ENCODE assay signal across 18 mouse cellular contexts in the genomic region with DNA sequence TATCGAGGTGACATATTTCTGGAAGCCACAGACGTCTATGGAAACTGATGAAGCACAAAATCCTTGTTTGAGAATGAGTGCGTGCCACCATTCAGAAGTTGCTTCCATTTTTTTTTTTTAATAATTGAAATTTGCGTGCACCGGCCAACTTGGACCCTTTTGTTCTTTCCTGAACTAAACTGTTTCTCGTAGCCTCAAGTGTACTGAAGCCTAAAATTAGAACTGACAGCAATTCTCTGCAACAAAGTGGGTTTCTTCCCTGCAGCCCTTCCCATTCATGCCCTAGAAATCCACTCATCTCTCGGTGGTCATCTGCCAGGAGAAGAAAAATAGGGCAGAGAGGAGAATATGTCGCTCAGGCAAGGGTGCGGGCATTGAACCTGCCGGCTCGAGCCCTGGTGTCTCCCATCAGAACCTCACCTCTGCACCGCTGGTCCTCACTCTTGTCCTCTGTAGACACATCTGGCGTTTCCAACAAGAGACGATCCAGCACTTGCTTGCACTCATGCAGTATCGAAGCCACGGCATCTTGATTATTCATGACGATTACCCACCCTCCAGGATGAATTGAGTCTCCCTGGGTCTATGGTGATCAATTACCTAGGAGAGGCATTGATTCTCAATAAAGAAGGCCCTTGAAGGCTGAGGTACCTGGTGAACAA. TPM values are rescaled to one million over a fixed set of nuclear protein-coding genes. Genes with fewer than 3 reads are reported as not detected.
DNase-seq lines count a peak whose midpoint lies in the region; ATAC-seq and TF ChIP-seq lines count a peak whose summit lies in the region.
"Had no signal": no experiment of that assay in that cellular context is flagged by ENCODE, and none has a peak within 500 bp of the region (broad histone marks: within the 10 kb centered on the region; RNA-seq: fewer than 3 reads in every experiment).

No protein-coding gene starts in this region.

- H3K4me3 ChIP-seq in embryonic facial prominence, embryonic 11.5 days (ENCODE audit: low read depth, low read length), result no peak overlapping the region
- H3K4me3 ChIP-seq in embryonic facial prominence, embryonic 10.5 days, result no peak overlapping the region
- H3K4me3 ChIP-seq in forebrain, embryonic 14.5 days (ENCODE audit: low read depth, low read length), result no peak overlapping the region
- H3K4me3 ChIP-seq in hindbrain, postnatal 0 days (ENCODE audit: low read length), result no peak overlapping the region
- no peak overlapping the region for H3K4me3 ChIP-seq in neural tube, embryonic 14.5 days (ENCODE audit: low read depth, low read length)
- H3K4me3 ChIP-seq: embryonic facial prominence, embryonic 15.5 days; heart, embryonic 13.5 days; limb, embryonic 10.5 days; liver, embryonic 13.5 days had no signal

- peak; percentile 29; the same call in 1 of the 2 replicates for ATAC-seq in embryonic facial prominence, embryonic 11.5 days (replicated peaks; ENCODE audit: insufficient number of reproducible peaks, low FRiP score, low TSS enrichment, low read depth)
- ATAC-seq in forebrain, embryonic 14.5 days, result no peak
- no peak for ATAC-seq in hindbrain, postnatal 0 days
- ATAC-seq in neural tube, embryonic 14.5 days (ENCODE audit: low read depth), result peak; percentile 59; the same call in 1 of the 2 replicates

- no peaks in the 10 kb centered on the region for H3K4me1 ChIP-seq in embryonic facial prominence, embryonic 11.5 days (ENCODE audit: control insufficient read depth, insufficient read depth, low read length)
- peaks cover 11% of the 10 kb centered on the region; the same call in 1 of the 2 replicates for H3K4me1 ChIP-seq in embryonic facial prominence, embryonic 10.5 days
- H3K4me1 ChIP-seq in forebrain, embryonic 14.5 days (ENCODE audit: control insufficient read depth, insufficient read depth, low read length), result peaks cover 6% of the 10 kb centered on the region; the same call in 1 of the 2 replicates
- peaks cover 3% of the 10 kb centered on the region; the same call in 1 of the 2 replicates for H3K4me1 ChIP-seq in hindbrain, postnatal 0 days (ENCODE audit: insufficient read depth, low read length)
- peaks cover 3% of the 10 kb centered on the region; the same call in 1 of the 2 replicates for H3K4me1 ChIP-seq in neural tube, embryonic 14.5 days (ENCODE audit: control insufficient read depth, insufficient read depth, low read length)
- H3K4me1 ChIP-seq: embryonic facial prominence, embryonic 15.5 days; heart, embryonic 13.5 days; limb, embryonic 10.5 days; liver, embryonic 13.5 days had no signal

- H3K27me3 ChIP-seq in embryonic facial prominence, embryonic 11.5 days (ENCODE audit: control insufficient read depth, insufficient read depth, low read length), result no peaks in the 10 kb centered on the region
- peaks cover 46% of the 10 kb centered on the region for H3K27me3 ChIP-seq in embryonic facial prominence, embryonic 10.5 days (replicated peaks; ENCODE audit: low read depth, poor library complexity, severe bottlenecking)
- no peaks in the 10 kb centered on the region for H3K27me3 ChIP-seq in forebrain, embryonic 14.5 days (replicated peaks; ENCODE audit: control insufficient read depth, insufficient read depth, low read length)
- 0 out of 2 replicates have a peak, but pooled peaks cover 10% of the 10 kb centered on the region for H3K27me3 ChIP-seq in hindbrain, postnatal 0 days (ENCODE audit: insufficient read depth, low read length)
- H3K27me3 ChIP-seq in neural tube, embryonic 14.5 days (ENCODE audit: control insufficient read depth, insufficient read depth, low read length), result no peaks in the 10 kb centered on the region
- H3K27me3 ChIP-seq: CH12.LX; embryonic facial prominence, embryonic 15.5 days; heart, embryonic 13.5 days; liver, embryonic 13.5 days had no signal

- H3K9ac ChIP-seq in embryonic facial prominence, embryonic 11.5 days (replicated peaks; ENCODE audit: low read length), result no peak overlapping the region
- H3K9ac ChIP-seq in forebrain, embryonic 14.5 days (ENCODE audit: low read length), result no peak overlapping the region
- H3K9ac ChIP-seq in hindbrain, postnatal 0 days (replicated peaks; ENCODE audit: low read length), result no peak overlapping the region
- H3K9ac ChIP-seq in neural tube, embryonic 14.5 days (replicated peaks; ENCODE audit: low read depth, low read length), result no peak overlapping the region
- H3K9ac ChIP-seq: embryonic facial prominence, embryonic 15.5 days; heart, embryonic 13.5 days; liver, embryonic 13.5 days had no signal

- no peak overlapping the region for H3K27ac ChIP-seq in embryonic facial prominence, embryonic 11.5 days (replicated peaks; ENCODE audit: low read depth, low read length)
- no peak overlapping the region for H3K27ac ChIP-seq in embryonic facial prominence, embryonic 10.5 days (replicated peaks)
- H3K27ac ChIP-seq in forebrain, embryonic 14.5 days (ENCODE audit: low read depth, low read length), result no peak overlapping the region
- no peak overlapping the region for H3K27ac ChIP-seq in hindbrain, postnatal 0 days
- no peak overlapping the region; the same call in 1 of the 2 replicates for H3K27ac ChIP-seq in neural tube, embryonic 14.5 days (ENCODE audit: low read depth, low read length)
- H3K27ac ChIP-seq: embryonic facial prominence, embryonic 15.5 days; heart, embryonic 13.5 days; limb, embryonic 10.5 days; liver, embryonic 13.5 days had no signal

- H3K36me3 ChIP-seq in embryonic facial prominence, embryonic 11.5 days (replicated peaks; ENCODE audit: control insufficient read depth, insufficient read depth, low read depth, low read length), result no peaks in the 10 kb centered on the region
- H3K36me3 ChIP-seq in embryonic facial prominence, embryonic 10.5 days (replicated peaks), result no peaks in the 10 kb centered on the region
- no peaks in the 10 kb centered on the region for H3K36me3 ChIP-seq in forebrain, embryonic 14.5 days (ENCODE audit: control insufficient read depth, insufficient read depth, low read length)
- H3K36me3 ChIP-seq in hindbrain, postnatal 0 days (ENCODE audit: insufficient read depth, low read length), result no peaks in the 10 kb centered on the region
- H3K36me3 ChIP-seq in neural tube, embryonic 14.5 days (ENCODE audit: control insufficient read depth, insufficient read depth, low read length), result no peaks in the 10 kb centered on the region
- H3K36me3 ChIP-seq: embryonic facial prominence, embryonic 15.5 days; heart, embryonic 13.5 days; limb, embryonic 10.5 days; liver, embryonic 13.5 days had no signal

- no peak for TF ChIP-seq CTCF in hindbrain, postnatal 0 days (IDR thresholded peaks at IDR 0.05; ENCODE audit: low read depth)

- no peak overlapping the region for H3K4me2 ChIP-seq in embryonic facial prominence, embryonic 11.5 days (ENCODE audit: low read depth, low read length)
- no peak overlapping the region for H3K4me2 ChIP-seq in forebrain, embryonic 14.5 days (ENCODE audit: low read length)
- peak overlapping the region; percentile 14; the same call in 1 of the 2 replicates for H3K4me2 ChIP-seq in hindbrain, postnatal 0 days (ENCODE audit: low read depth, low read length)
- peak overlapping the region; percentile 4; the same call in 1 of the 2 replicates for H3K4me2 ChIP-seq in neural tube, embryonic 14.5 days (ENCODE audit: low read depth, low read length)
- H3K4me2 ChIP-seq: embryonic facial prominence, embryonic 15.5 days; heart, embryonic 13.5 days; liver, embryonic 13.5 days had no signal

- no peak for DNase-seq in embryonic facial prominence, embryonic 11.5 days (ENCODE audit: low spot score)
- DNase-seq in embryonic facial prominence, embryonic 10.5 days (ENCODE audit: low spot score), result no peak
- DNase-seq in forebrain, embryonic 14.5 days (ENCODE audit: low spot score), result peak; percentile 26
- no peak for DNase-seq in hindbrain, postnatal 0 days (ENCODE audit: low spot score)
- DNase-seq in adrenal gland, adult 8-10 months, result no peak
- DNase-seq in lung, postnatal 10 days, result no peak
- DNase-seq in kidney, adult 9 months, result no peak
- DNase-seq: cerebellum, postnatal 36 days; kidney, adult 2 months; kidney, postnatal 4 days; layer of hippocampus, postnatal 36 days; liver, embryonic 13.5 days; right cerebral cortex, postnatal 4 days had no signal

- WGBS in embryonic facial prominence, embryonic 11.5 days, result 79% methylated on average over 17 of the region's 17 CpGs
- 73% methylated on average over 17 of the region's 17 CpGs for WGBS in embryonic facial prominence, embryonic 10.5 days
- 42% methylated on average over 17 of the region's 17 CpGs for WGBS in forebrain, embryonic 14.5 days
- WGBS in hindbrain, postnatal 0 days, result 26% methylated on average over 17 of the region's 17 CpGs
- WGBS in neural tube, embryonic 14.5 days, result 32% methylated on average over 17 of the region's 17 CpGs

- H3K9me3 ChIP-seq in embryonic facial prominence, embryonic 11.5 days (replicated peaks; ENCODE audit: control insufficient read depth, low read length), result no peaks in the 10 kb centered on the region
- H3K9me3 ChIP-seq in embryonic facial prominence, embryonic 10.5 days, result no peaks in the 10 kb centered on the region
- no peaks in the 10 kb centered on the region for H3K9me3 ChIP-seq in forebrain, embryonic 14.5 days (replicated peaks; ENCODE audit: control insufficient read depth, low read length)
- no peaks in the 10 kb centered on the region for H3K9me3 ChIP-seq in hindbrain, postnatal 0 days (ENCODE audit: low read length)
- H3K9me3 ChIP-seq in neural tube, embryonic 14.5 days (ENCODE audit: control insufficient read depth, low read length), result no peaks in the 10 kb centered on the region
- H3K9me3 ChIP-seq: embryonic facial prominence, embryonic 15.5 days; heart, embryonic 13.5 days; limb, embryonic 10.5 days; liver, embryonic 13.5 days had no signal

RNA-seq across cellular contexts. Expression of a gene that starts 51.3 kb away (rescaled TPM):
- polyA plus RNA-seq in embryonic facial prominence, embryonic 11.5 days (2014; fragmentation: Nextera tagmentation; extraction: Ambion mirVana), result 0.60 and 1.1 TPM in 2 replicates
- polyA plus RNA-seq in embryonic facial prominence, embryonic 10.5 days (2016; fragmentation: Nextera tagmentation; extraction: Ambion mirVana), result 0.60 and 0.83 TPM in 2 replicates
- 0.93 and 1.1 TPM in 2 replicates for polyA plus RNA-seq in forebrain, embryonic 14.5 days (2014; fragmentation: Nextera tagmentation; extraction: Ambion mirVana)
- total RNA-seq in hindbrain, postnatal 0 days (2014; rRNA removed), result 1.3 and 5.3 TPM in 2 replicates
- polyA plus RNA-seq in hindbrain, postnatal 0 days (2015; fragmentation: Nextera tagmentation; extraction: Ambion mirVana), result 0.49 and 0.57 TPM in 2 replicates
- polyA plus RNA-seq in neural tube, embryonic 14.5 days (2014; fragmentation: Nextera tagmentation; extraction: Ambion mirVana), result 0.31 and 0.54 TPM in 2 replicates
- total RNA-seq in adrenal gland, adult 8-10 months (2022), result 10 to 100 TPM; 11.8 to 21.1 (median 15.1) TPM

Comparison
In these comparisons a context has a peak if more than half of its experiments do, and no peak if none do; other contexts are left out.
1. ATAC-seq: peak in embryonic facial prominence, embryonic 11.5 days (single experiment) and neural tube, embryonic 14.5 days (single experiment); none in forebrain, embryonic 14.5 days (single experiment) and hindbrain, postnatal 0 days (single experiment).
2. H3K4me2 ChIP-seq: peak in hindbrain, postnatal 0 days (single experiment) and neural tube, embryonic 14.5 days (single experiment); none in embryonic facial prominence, embryonic 11.5 days (single experiment) and forebrain, embryonic 14.5 days (single experiment).